Mouse (Mus musculus) spleen, postnatal 36 days (tissue): ENCODE measurements around the gene Amz1.

ENCODE experiments used
- DNase-seq, 2 experiments: peaks; one replicate each; pipeline ENCODE4 v3.0.0; 2022; ENCODE audit warnings: low spot score in 2 of 2, mixed read lengths in 1 of 2

Amz1 gene

DNA sequence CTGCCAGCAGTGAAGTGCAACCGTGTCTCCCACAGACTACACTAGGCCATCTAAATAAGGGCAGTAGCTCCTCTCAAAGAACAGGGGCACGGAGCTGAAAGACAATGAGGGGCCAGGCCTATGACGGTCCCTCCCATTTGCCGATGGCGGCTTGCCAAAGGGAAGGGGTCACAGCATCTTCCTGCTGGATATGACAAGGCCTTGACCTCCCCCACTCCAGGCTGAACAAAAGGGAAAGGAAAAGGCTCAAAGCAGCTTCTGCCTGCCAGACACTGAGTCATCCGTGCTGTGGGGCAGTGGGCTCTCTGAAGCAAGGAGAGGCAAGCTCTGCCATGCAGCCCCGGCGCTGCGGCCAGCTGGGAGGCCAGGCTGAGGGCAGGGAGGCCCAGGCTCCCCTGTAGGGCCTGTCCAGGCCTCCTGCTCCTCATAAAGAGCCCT, 43.8 kb downstream of the Amz1 start:
- DNase-seq = peak; percentile 47 to 49

GRCm38 (mm10) chr5:140768333-140768732, 44.4 kb downstream of the Amz1 start:
- DNase-seq = no peak

- DNase-seq = peak; percentile 40 to 43
Observed at GRCm38 (mm10) chr5:140771612-140772011, 47.7 kb downstream of the Amz1 start.

- DNase-seq = no peak
Observed at GRCm38 (mm10) chr5:140772158-140772557, 48.2 kb downstream of the Amz1 start.

- DNase-seq = no peak
Observed at GRCm38 (mm10) chr5:140775111-140775510, 51.2 kb downstream of the Amz1 start.

DNA sequence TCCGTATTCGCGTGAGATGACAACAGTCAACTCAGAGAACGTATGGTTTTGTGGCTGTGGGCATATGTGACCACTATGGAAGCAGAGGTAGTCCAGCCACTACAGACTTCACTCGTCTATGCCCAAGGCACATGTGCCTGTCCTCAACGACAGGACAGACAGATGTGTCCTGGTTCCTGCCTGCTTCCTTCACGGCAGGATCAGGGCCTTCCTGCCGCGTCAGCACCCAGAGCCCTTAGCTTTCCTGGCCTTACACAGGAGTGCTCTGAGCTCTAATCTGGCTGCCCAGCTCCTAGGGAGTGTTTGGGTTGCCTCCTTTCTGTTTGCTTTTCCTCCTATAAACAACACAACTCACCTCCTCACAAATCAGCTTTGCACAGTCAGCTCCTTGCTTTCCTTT, 53.0 kb downstream of the Amz1 start:
- DNase-seq = no peak

- DNase-seq = no peak
Observed at GRCm38 (mm10) chr5:140781122-140781521, 57.2 kb downstream of the Amz1 start.

- DNase-seq = no peak
Observed at GRCm38 (mm10) chr5:140781886-140782572, 58.1 kb downstream of the Amz1 start.

- no peak for DNase-seq
Observed at GRCm38 (mm10) chr5:140783577-140783976, 59.6 kb downstream of the Amz1 start.

DNA sequence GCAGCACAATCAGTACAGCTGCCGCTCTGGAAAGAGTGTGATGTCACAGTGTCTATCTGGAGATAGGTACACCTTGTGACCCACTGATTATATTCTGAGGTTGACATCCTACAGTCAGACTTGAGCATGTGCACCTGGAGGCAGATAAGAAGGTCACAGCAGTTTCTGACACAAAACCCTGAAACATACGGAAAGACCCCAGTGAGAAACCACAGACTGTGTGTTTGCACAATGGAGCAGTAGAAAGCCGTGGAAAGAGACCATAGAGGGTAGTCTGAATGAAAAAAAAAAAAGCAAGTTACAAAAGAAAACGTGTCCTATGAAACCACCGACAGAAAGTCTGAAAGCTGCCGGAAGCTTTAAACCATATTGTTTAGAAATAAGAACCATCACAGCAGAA, 60.4 kb downstream of the Amz1 start:
- DNase-seq = no peak

DNA sequence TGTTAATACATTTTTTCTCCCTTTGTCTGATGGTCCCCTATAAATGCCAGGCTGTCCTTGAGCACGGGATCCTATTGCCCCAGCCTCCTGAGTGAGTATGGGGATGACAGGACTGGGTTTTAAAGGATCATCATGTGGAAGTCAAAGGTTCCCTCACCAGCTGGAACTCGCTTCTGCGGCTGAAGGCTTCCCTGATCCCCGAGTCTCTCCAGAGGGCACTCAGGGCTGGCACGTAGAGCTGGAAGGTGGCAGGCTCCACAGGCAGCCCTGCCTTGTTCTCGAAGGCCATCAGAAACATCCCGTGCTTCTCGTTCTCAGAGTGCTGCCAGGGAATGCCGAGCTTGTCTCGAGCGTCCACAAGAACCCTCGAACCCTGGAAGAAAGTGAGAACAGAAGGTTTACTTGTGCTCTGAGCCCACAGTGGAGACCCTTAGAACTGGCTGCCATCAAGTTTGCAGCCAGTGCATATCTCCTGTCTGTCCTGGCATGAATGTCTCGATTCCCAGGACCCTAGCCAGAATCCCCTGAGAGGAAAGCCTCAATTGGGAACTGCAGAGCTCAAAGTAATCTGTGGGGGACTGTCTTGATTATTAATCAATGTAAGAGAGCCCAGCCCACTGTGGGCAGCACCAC, 61.4 kb downstream of the Amz1 start:
- DNase-seq = no peak

- DNase-seq = no peak
Observed at GRCm38 (mm10) chr5:140789561-140789960, 65.6 kb downstream of the Amz1 start.

DNA sequence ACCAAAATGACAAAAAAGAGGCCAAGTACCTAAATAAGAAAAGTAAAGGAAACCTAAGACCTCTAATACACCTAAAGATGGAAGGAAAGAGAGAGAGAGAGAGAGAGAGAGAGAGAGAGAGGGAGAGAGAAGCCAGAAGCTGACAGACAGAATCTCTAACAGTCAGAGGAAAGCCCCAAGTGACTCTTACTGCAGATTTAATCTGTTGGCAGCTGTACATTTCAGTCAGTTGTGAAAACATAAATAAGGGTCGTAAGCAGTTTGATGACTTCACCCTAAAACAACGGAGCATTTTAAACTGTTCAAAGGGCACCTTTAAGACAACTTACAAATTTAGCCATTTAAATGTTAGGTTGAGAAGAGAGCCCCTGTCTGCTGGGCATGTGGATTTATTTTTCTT, 66.5 kb downstream of the Amz1 start:
- DNase-seq = no peak

DNA sequence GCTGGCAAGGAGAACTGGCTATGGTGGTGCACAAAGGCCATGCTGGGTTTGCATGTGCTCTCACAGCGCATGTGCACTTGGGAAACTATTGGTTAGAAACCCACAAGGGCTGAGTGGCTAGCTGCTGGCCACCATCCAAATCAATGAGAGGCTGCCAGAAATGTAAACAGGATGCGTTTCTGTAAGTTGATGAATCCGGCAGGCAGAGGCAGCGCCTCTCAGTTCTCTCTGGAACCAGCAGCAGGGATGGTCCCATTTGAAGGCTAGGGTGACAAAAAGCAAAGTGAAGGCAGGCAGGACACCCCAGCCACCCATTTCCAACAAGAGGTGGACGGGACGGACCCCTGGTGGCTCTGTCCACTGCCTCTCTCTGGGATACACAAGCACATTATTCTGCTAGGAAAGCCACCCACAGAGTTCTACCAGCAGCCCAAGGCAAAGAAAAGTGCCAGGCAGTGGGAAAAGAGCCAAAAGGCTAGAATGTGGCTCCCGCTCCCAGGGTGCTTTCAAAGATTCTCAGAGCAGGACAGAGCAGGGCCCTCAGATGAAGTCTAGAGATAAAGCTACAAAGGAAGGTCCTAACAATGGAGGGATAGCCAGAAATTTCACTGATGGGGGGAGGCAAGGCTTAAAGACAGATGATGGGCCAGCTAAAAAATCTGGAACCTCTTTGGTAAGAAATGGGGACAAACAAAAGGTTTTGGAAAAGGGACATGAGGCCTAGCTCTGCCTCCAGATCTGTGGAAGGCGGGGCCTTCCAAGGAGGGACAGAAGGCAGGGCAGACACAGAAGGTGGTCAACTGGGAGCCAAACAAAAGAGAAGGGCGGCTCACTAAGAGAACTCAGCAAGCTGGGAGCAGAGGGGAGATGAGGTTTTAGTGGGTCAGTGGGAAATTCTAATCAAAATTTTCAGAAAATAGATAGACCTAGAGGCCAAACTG, 67.3 kb downstream of the Amz1 start:
- DNase-seq = peak; percentile 16 to 30

- DNase-seq = no peak
Observed at GRCm38 (mm10) chr5:140792233-140792632, 68.3 kb downstream of the Amz1 start.

- DNase-seq = no peak
Observed at GRCm38 (mm10) chr5:140794753-140795152, 70.8 kb downstream of the Amz1 start.

GRCm38 (mm10) chr5:140795176-140795575, 71.2 kb downstream of the Amz1 start:
- DNase-seq = peak in 1 of 2 experiments; percentile 20

DNA sequence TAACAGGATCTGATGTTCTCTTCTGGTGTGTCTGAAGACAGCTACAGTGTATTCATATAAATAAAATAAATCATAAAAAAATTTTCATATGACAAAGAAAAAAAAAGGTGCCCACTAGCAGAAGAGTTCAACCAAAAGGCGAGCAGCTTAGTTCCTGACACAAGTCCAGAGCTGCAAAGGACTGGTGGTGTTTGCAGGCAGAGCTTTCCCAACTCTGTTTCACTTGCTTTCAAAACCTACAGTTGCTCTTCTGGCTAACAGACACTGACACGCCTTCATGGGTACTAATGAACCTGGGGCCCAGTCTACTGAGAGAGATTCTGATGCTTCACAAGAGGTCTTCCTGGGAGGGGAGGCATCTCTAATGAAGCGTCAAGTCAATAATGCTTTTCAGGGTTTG, 72.1 kb downstream of the Amz1 start:
- DNase-seq = no peak

DNA sequence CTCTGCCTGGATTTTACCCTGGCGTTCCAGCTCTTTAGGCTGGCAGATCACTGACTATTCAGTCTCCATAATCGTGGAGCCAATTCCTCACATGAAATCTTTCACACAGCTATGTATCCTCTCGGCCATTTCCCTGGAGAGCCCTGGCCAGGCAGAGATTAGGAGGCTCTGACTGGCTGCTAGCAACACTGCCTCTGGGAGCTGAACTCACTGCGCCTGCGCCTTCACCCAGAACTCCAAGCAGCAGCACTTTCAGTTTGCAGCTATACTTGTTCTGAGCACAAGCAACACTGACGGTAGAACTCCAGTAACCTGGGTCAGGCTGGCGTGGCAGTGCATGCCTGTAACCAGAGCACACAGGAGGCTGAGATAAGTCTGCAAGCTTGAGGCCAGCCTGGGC, 74.2 kb downstream of the Amz1 start:
- peak in 1 of 2 experiments; percentile 17 for DNase-seq

DNA sequence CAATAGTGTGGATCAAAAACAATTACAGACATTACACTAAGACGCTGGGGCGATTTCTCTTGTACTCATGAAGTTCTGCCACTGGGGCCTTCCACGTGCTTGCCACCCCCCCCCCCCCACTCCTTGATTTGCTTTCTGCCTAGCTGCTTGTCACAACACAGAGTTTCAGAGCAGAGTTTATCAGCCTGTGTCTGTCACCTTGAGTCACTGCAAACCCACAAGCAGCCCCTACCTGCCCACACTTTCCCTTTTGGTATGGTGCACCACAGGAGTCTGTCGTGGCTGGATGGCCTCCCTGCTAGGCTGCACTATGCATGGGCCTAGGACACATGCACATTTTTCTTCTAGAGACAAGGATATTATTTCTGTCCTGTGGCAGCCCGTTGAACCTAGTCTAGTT, 74.8 kb downstream of the Amz1 start:
- no peak for DNase-seq

GRCm38 (mm10) chr5:140799190-140799589, 75.3 kb downstream of the Amz1 start:
- DNase-seq = no peak

GRCm38 (mm10) chr5:140800288-140800923, 76.5 kb downstream of the Amz1 start:
- no peak for DNase-seq
